Mouse (Mus musculus): Measurements from ENCODE around the gene Cadm1. TPM values are rescaled to one million over a fixed set of nuclear protein-coding genes. Genes with fewer than 3 reads are reported as not detected.

Gene Cadm1
- polyA plus RNA-seq, 1 experiment from 2014 or later: 218 TPM

- Histone ChIP-seq H3K9ac (ENCODE audit: low read depth, low read length) (no peak overlapping the region), H3K27me3 (replicated peaks; ENCODE audit: control insufficient read depth, insufficient read depth, low read length) (no peaks in the 10 kb centered on the region), H3K27ac (ENCODE audit: low read depth, low read length) (no peak overlapping the region), H3K36me3 (ENCODE audit: control insufficient read depth, insufficient read depth, low read length) (no peaks in the 10 kb centered on the region), H3K4me1 (ENCODE audit: control insufficient read depth, insufficient read depth, low read depth, low read length) (no peaks in the 10 kb centered on the region), H3K4me2 (ENCODE audit: low read length) (no peak overlapping the region), H3K4me3 (ENCODE audit: low read length) (no peak overlapping the region), H3K9me3 (ENCODE audit: control insufficient read depth, low read length) (no peaks in the 10 kb centered on the region)
- ATAC-seq: no peak
- 44% methylated on average over 4 of the region's 4 CpGs for WGBS
These were observed 13.7 kb upstream of the Cadm1 start for GRCm38 (mm10) chr9:47516238-47516637.

- ATAC-seq: no peak
- Histone ChIP-seq H3K9me3 (ENCODE audit: control insufficient read depth, low read length) (no peaks in the 10 kb centered on the region), H3K27ac (ENCODE audit: low read depth, low read length) (no peak overlapping the region), H3K4me2 (ENCODE audit: low read length) (no peak overlapping the region), H3K27me3 (replicated peaks; ENCODE audit: control insufficient read depth, insufficient read depth, low read length) (no peaks in the 10 kb centered on the region), H3K36me3 (ENCODE audit: control insufficient read depth, insufficient read depth, low read length) (no peaks in the 10 kb centered on the region), H3K9ac (ENCODE audit: low read depth, low read length) (no peak overlapping the region), H3K4me3 (ENCODE audit: low read length) (no peak overlapping the region), H3K4me1 (ENCODE audit: control insufficient read depth, insufficient read depth, low read depth, low read length) (no peaks in the 10 kb centered on the region; the same call in none of the 2 replicates)
- 93% methylated on average over 9 of the region's 9 CpGs for WGBS
These were observed 2.7 kb upstream of the Cadm1 start for GRCm38 (mm10) chr9:47527290-47527689.

GRCm38 (mm10) chr9:47527741-47528140, 2.2 kb upstream of the Cadm1 start:
- Histone ChIP-seq H3K9ac (ENCODE audit: low read depth, low read length) (no peak overlapping the region), H3K27ac (ENCODE audit: low read depth, low read length) (no peak overlapping the region), H3K4me3 (ENCODE audit: low read length) (no peak overlapping the region), H3K36me3 (ENCODE audit: control insufficient read depth, insufficient read depth, low read length) (no peaks in the 10 kb centered on the region), H3K4me2 (ENCODE audit: low read length) (no peak overlapping the region), H3K27me3 (replicated peaks; ENCODE audit: control insufficient read depth, insufficient read depth, low read length) (no peaks in the 10 kb centered on the region), H3K4me1 (ENCODE audit: control insufficient read depth, insufficient read depth, low read depth, low read length) (no peaks in the 10 kb centered on the region; the same call in none of the 2 replicates), H3K9me3 (ENCODE audit: control insufficient read depth, low read length) (no peaks in the 10 kb centered on the region)
- ATAC-seq: no peak
- WGBS: 87% methylated on average over 5 of the region's 5 CpGs

GRCm38 (mm10) chr9:47529182-47529581, 791 bp upstream of the Cadm1 start:
- Histone ChIP-seq H3K9ac (ENCODE audit: low read depth, low read length) (peak overlapping the region; percentile 74), H3K27me3 (replicated peaks; ENCODE audit: control insufficient read depth, insufficient read depth, low read length) (no peaks in the 10 kb centered on the region), H3K27ac (ENCODE audit: low read depth, low read length) (peak overlapping the region; percentile 93), H3K4me1 (ENCODE audit: control insufficient read depth, insufficient read depth, low read depth, low read length) (peaks cover 9% of the 10 kb centered on the region), H3K9me3 (ENCODE audit: control insufficient read depth, low read length) (no peaks in the 10 kb centered on the region), H3K4me3 (ENCODE audit: low read length) (peak overlapping the region; percentile 92), H3K36me3 (ENCODE audit: control insufficient read depth, insufficient read depth, low read length) (no peaks in the 10 kb centered on the region), H3K4me2 (ENCODE audit: low read length) (peak overlapping the region; percentile 61)
- no peak for ATAC-seq
- WGBS: 2% methylated on average over 11 of the region's 11 CpGs

GRCm38 (mm10) chr9:47530544-47530921, 560 bp downstream of the Cadm1 start:
- 0% methylated on average over 11 of the region's 30 CpGs for WGBS
- peak; percentile 46 for ATAC-seq
- H3K4me1 ChIP-seq (ENCODE audit: control insufficient read depth, insufficient read depth, low read depth, low read length): peaks cover 9% of the 10 kb centered on the region
- no peaks in the 10 kb centered on the region for H3K36me3 ChIP-seq (ENCODE audit: control insufficient read depth, insufficient read depth, low read length)
- peak overlapping the region; percentile 93 for H3K27ac ChIP-seq (ENCODE audit: low read depth, low read length)
- no peaks in the 10 kb centered on the region for H3K27me3 ChIP-seq (replicated peaks; ENCODE audit: control insufficient read depth, insufficient read depth, low read length)
- no peaks in the 10 kb centered on the region for H3K9me3 ChIP-seq (ENCODE audit: control insufficient read depth, low read length)
- H3K4me3 ChIP-seq (ENCODE audit: low read length): peak overlapping the region; percentile 92
- H3K9ac ChIP-seq (ENCODE audit: low read depth, low read length): peak overlapping the region; percentile 95
- peak overlapping the region; percentile 61 for H3K4me2 ChIP-seq (ENCODE audit: low read length)

GRCm38 (mm10) chr9:47530922-47531850, 1.2 kb downstream of the Cadm1 start:
- Histone ChIP-seq H3K27ac (ENCODE audit: low read depth, low read length) (peak overlapping the region; percentile 93), H3K9me3 (ENCODE audit: control insufficient read depth, low read length) (no peaks in the 10 kb centered on the region), H3K4me2 (ENCODE audit: low read length) (peak overlapping the region; percentile 61), H3K4me1 (ENCODE audit: control insufficient read depth, insufficient read depth, low read depth, low read length) (peaks cover 9% of the 10 kb centered on the region), H3K27me3 (replicated peaks; ENCODE audit: control insufficient read depth, insufficient read depth, low read length) (no peaks in the 10 kb centered on the region), H3K36me3 (ENCODE audit: control insufficient read depth, insufficient read depth, low read length) (no peaks in the 10 kb centered on the region), H3K4me3 (ENCODE audit: low read length) (peak overlapping the region; percentile 92), H3K9ac (ENCODE audit: low read depth, low read length) (peak overlapping the region; percentile 95)
- ATAC-seq: peak; percentile 18; the same call in 1 of the 2 replicates
- WGBS: under 1% methylated on average over 68 of the region's 110 CpGs

- WGBS: 1% methylated on average over 20 of the region's 20 CpGs
- Histone ChIP-seq H3K4me3 (ENCODE audit: low read length) (peak overlapping the region; percentile 92), H3K9ac (ENCODE audit: low read depth, low read length) (peak overlapping the region; percentile 95), H3K4me2 (ENCODE audit: low read length) (peak overlapping the region; percentile 61), H3K27me3 (replicated peaks; ENCODE audit: control insufficient read depth, insufficient read depth, low read length) (no peaks in the 10 kb centered on the region), H3K4me1 (ENCODE audit: control insufficient read depth, insufficient read depth, low read depth, low read length) (peaks cover 9% of the 10 kb centered on the region), H3K27ac (ENCODE audit: low read depth, low read length) (peak overlapping the region; percentile 93; the same call in 1 of the 2 replicates), H3K9me3 (ENCODE audit: control insufficient read depth, low read length) (no peaks in the 10 kb centered on the region), H3K36me3 (ENCODE audit: control insufficient read depth, insufficient read depth, low read length) (no peaks in the 10 kb centered on the region)
- ATAC-seq: no peak
These were observed 2.4 kb downstream of the Cadm1 start for GRCm38 (mm10) chr9:47532215-47532865.

- ATAC-seq: no peak
- H3K27me3 ChIP-seq (replicated peaks; ENCODE audit: control insufficient read depth, insufficient read depth, low read length): no peaks in the 10 kb centered on the region
- 11% methylated on average over 8 of the region's 8 CpGs for WGBS
These were observed 3.5 kb downstream of the Cadm1 start for GRCm38 (mm10) chr9:47533461-47533860.

More at GRCm38 (mm10) chr9:47533461-47533860, 3.5 kb downstream of the Cadm1 start:
- H3K4me3 ChIP-seq (ENCODE audit: low read length): peak overlapping the region; percentile 92
- H3K4me2 ChIP-seq (ENCODE audit: low read length): peak overlapping the region; percentile 61
- H3K36me3 ChIP-seq (ENCODE audit: control insufficient read depth, insufficient read depth, low read length): no peaks in the 10 kb centered on the region
- H3K9ac ChIP-seq (ENCODE audit: low read depth, low read length): peak overlapping the region; percentile 13
- no peak overlapping the region for H3K27ac ChIP-seq (ENCODE audit: low read depth, low read length)
- H3K9me3 ChIP-seq (ENCODE audit: control insufficient read depth, low read length): no peaks in the 10 kb centered on the region
- peaks cover 9% of the 10 kb centered on the region for H3K4me1 ChIP-seq (ENCODE audit: control insufficient read depth, insufficient read depth, low read depth, low read length)

Data from hindbrain, embryonic 16.5 days (tissue).